Mouse (Mus musculus): ENCODE data around the gene Tcirg1. TPM values are rescaled to one million over a fixed set of nuclear protein-coding genes. Genes with fewer than 3 reads are reported as not detected.
A peak's percentile ranks its signal among the peaks of the same experiment; 100 is the strongest.

The Tcirg1 gene
- total RNA-seq, 2 experiments from 2014 or later = 22.4 to 23.0 TPM

GRCm38 (mm10) chr19:3928779-3929178, 21.8 kb upstream of the Tcirg1 start:
- no peak for DNase-seq (ENCODE audit: low spot score in 2 of 2)

- DNase-seq (ENCODE audit: low spot score in 2 of 2) = no peak
Observed at GRCm38 (mm10) chr19:3927989-3928388, 21.1 kb upstream of the Tcirg1 start.

- no peak for DNase-seq (ENCODE audit: low spot score in 2 of 2)
Observed at GRCm38 (mm10) chr19:3926685-3927084, 19.8 kb upstream of the Tcirg1 start.

GRCm38 (mm10) chr19:3926279-3926678, 19.3 kb upstream of the Tcirg1 start:
- no peak for DNase-seq (ENCODE audit: low spot score in 2 of 2)

- no peak for DNase-seq (ENCODE audit: low spot score in 2 of 2)
Observed at GRCm38 (mm10) chr19:3925859-3926258, 18.9 kb upstream of the Tcirg1 start.

GRCm38 (mm10) chr19:3924868-3925267, 17.9 kb upstream of the Tcirg1 start:
- no peak for DNase-seq (ENCODE audit: low spot score in 2 of 2)

GRCm38 (mm10) chr19:3924190-3924589, 17.3 kb upstream of the Tcirg1 start:
- no peak for DNase-seq (ENCODE audit: low spot score in 2 of 2)

GRCm38 (mm10) chr19:3923586-3923985, 16.7 kb upstream of the Tcirg1 start:
- DNase-seq (ENCODE audit: low spot score in 2 of 2) = no peak

GRCm38 (mm10) chr19:3922661-3923371, 15.9 kb upstream of the Tcirg1 start:
- no peak for DNase-seq (ENCODE audit: low spot score in 2 of 2)

GRCm38 (mm10) chr19:3919928-3920327, 13.0 kb upstream of the Tcirg1 start:
- no peak for DNase-seq (ENCODE audit: low spot score in 2 of 2)

GRCm38 (mm10) chr19:3916727-3917126, 9.8 kb upstream of the Tcirg1 start:
- no peak for DNase-seq (ENCODE audit: low spot score in 2 of 2)

- DNase-seq (ENCODE audit: low spot score in 2 of 2) = no peak
Observed at GRCm38 (mm10) chr19:3914535-3914934, 7.6 kb upstream of the Tcirg1 start.

GRCm38 (mm10) chr19:3913692-3914091, 6.8 kb upstream of the Tcirg1 start:
- DNase-seq (ENCODE audit: low spot score in 2 of 2) = no peak

- peak; percentile 83 to 89 for DNase-seq (ENCODE audit: low spot score in 2 of 2)
Observed at GRCm38 (mm10) chr19:3912337-3913204, 5.6 kb upstream of the Tcirg1 start, which contains the start of gene Ndufs8. TSS of gene Ndufs8 (minus strand) at chr19:3912774.

- DNase-seq (ENCODE audit: low spot score in 2 of 2) = no peak
Observed at GRCm38 (mm10) chr19:3910206-3910605, 3.3 kb upstream of the Tcirg1 start.

- DNase-seq (ENCODE audit: low spot score in 2 of 2) = no peak
Observed at GRCm38 (mm10) chr19:3907876-3908660, 1.1 kb upstream of the Tcirg1 start.

GRCm38 (mm10) chr19:3906326-3906725, 607 bp downstream of the Tcirg1 start:
- no peak for DNase-seq (ENCODE audit: low spot score in 2 of 2)

GRCm38 (mm10) chr19:3905261-3905969, 1.5 kb downstream of the Tcirg1 start:
- DNase-seq (ENCODE audit: low spot score in 2 of 2) = no peak

- no peak for DNase-seq (ENCODE audit: low spot score in 2 of 2)
Observed at GRCm38 (mm10) chr19:3904363-3904675, 2.6 kb downstream of the Tcirg1 start.

- no peak for DNase-seq (ENCODE audit: low spot score in 2 of 2)
Observed at GRCm38 (mm10) chr19:3903648-3904362, 3.1 kb downstream of the Tcirg1 start.
